Mouse (Mus musculus): ENCODE measurements around the gene Neu3. TPM values are rescaled to one million over a fixed set of nuclear protein-coding genes. Genes with fewer than 3 reads are reported as not detected.

The Neu3 gene
- polyA plus RNA-seq, 1 experiment from 2014 or later: 3.9 TPM

- Histone ChIP-seq H3K27ac (replicated peaks) (no peak overlapping the region), H3K4me1 (peaks cover 9% of the 10 kb centered on the region), H3K36me3 (no peaks in the 10 kb centered on the region), H3K27me3 (replicated peaks) (peaks cover 15% of the 10 kb centered on the region; the same call in 1 of the 2 replicates), H3K9me3 (no peaks in the 10 kb centered on the region), H3K9ac (no peak overlapping the region), H3K4me2 (no peak overlapping the region), H3K4me3 (no peak overlapping the region)
- 84% methylated on average over 10 of the region's 10 CpGs for WGBS
- no peak for ATAC-seq (ENCODE audit: extremely low read depth, insufficient number of reproducible peaks, low FRiP score, low TSS enrichment)
Measured at GRCm38 (mm10) chr7:99790816-99791215, 37.4 kb downstream of the Neu3 start.

GRCm38 (mm10) chr7:99788563-99788962, 39.7 kb downstream of the Neu3 start:
- no peaks in the 10 kb centered on the region for H3K4me1 ChIP-seq
- H3K27me3 ChIP-seq (replicated peaks): no peaks in the 10 kb centered on the region
- no peaks in the 10 kb centered on the region for H3K9me3 ChIP-seq
- WGBS: 41% methylated on average over 5 of the region's 5 CpGs
- H3K36me3 ChIP-seq: no peaks in the 10 kb centered on the region
- ATAC-seq (ENCODE audit: extremely low read depth, insufficient number of reproducible peaks, low FRiP score, low TSS enrichment): no peak
- no peak overlapping the region for H3K27ac ChIP-seq (replicated peaks)
- H3K4me3 ChIP-seq: no peak overlapping the region
- no peak overlapping the region for H3K9ac ChIP-seq
- H3K4me2 ChIP-seq: no peak overlapping the region

GRCm38 (mm10) chr7:99787935-99788334, 40.3 kb downstream of the Neu3 start:
- no peak overlapping the region for H3K9ac ChIP-seq
- ATAC-seq (ENCODE audit: extremely low read depth, insufficient number of reproducible peaks, low FRiP score, low TSS enrichment): no peak
- H3K27ac ChIP-seq (replicated peaks): no peak overlapping the region
- H3K4me3 ChIP-seq: no peak overlapping the region
- no peaks in the 10 kb centered on the region for H3K27me3 ChIP-seq (replicated peaks)
- no peaks in the 10 kb centered on the region for H3K36me3 ChIP-seq
- H3K4me2 ChIP-seq: no peak overlapping the region
- H3K9me3 ChIP-seq: no peaks in the 10 kb centered on the region
- WGBS: 44% methylated on average over 2 of the region's 2 CpGs
- H3K4me1 ChIP-seq: no peaks in the 10 kb centered on the region

GRCm38 (mm10) chr7:99786774-99787173, 41.4 kb downstream of the Neu3 start:
- Histone ChIP-seq H3K9ac (no peak overlapping the region), H3K4me2 (no peak overlapping the region), H3K9me3 (no peaks in the 10 kb centered on the region), H3K27me3 (replicated peaks) (no peaks in the 10 kb centered on the region), H3K27ac (replicated peaks) (no peak overlapping the region), H3K36me3 (no peaks in the 10 kb centered on the region), H3K4me3 (no peak overlapping the region), H3K4me1 (no peaks in the 10 kb centered on the region)
- WGBS: 79% methylated on average over 3 of the region's 3 CpGs
- no peak for ATAC-seq (ENCODE audit: extremely low read depth, insufficient number of reproducible peaks, low FRiP score, low TSS enrichment)

- Histone ChIP-seq H3K36me3 (no peaks in the 10 kb centered on the region), H3K9me3 (no peaks in the 10 kb centered on the region), H3K4me2 (no peak overlapping the region), H3K27ac (replicated peaks) (no peak overlapping the region), H3K4me3 (no peak overlapping the region), H3K9ac (no peak overlapping the region), H3K4me1 (no peaks in the 10 kb centered on the region), H3K27me3 (replicated peaks) (no peaks in the 10 kb centered on the region)
- no peak for ATAC-seq (ENCODE audit: extremely low read depth, insufficient number of reproducible peaks, low FRiP score, low TSS enrichment)
- 77% methylated on average over 3 of the region's 3 CpGs for WGBS
Measured at GRCm38 (mm10) chr7:99785553-99785952, 42.7 kb downstream of the Neu3 start.

- no peaks in the 10 kb centered on the region for H3K36me3 ChIP-seq
- 80% methylated on average over 7 of the region's 7 CpGs for WGBS
- H3K4me2 ChIP-seq: no peak overlapping the region
- H3K27ac ChIP-seq (replicated peaks): no peak overlapping the region
- ATAC-seq (ENCODE audit: extremely low read depth, insufficient number of reproducible peaks, low FRiP score, low TSS enrichment): no peak
- H3K4me3 ChIP-seq: no peak overlapping the region
- no peaks in the 10 kb centered on the region for H3K9me3 ChIP-seq
- no peaks in the 10 kb centered on the region; the same call in 1 of the 2 replicates for H3K27me3 ChIP-seq (replicated peaks)
- no peak overlapping the region for H3K9ac ChIP-seq
- no peaks in the 10 kb centered on the region for H3K4me1 ChIP-seq
Measured at GRCm38 (mm10) chr7:99783421-99783820, 44.8 kb downstream of the Neu3 start.

- no peak for ATAC-seq (ENCODE audit: extremely low read depth, insufficient number of reproducible peaks, low FRiP score, low TSS enrichment)
- Histone ChIP-seq H3K4me2 (no peak overlapping the region), H3K4me3 (no peak overlapping the region), H3K9ac (no peak overlapping the region), H3K9me3 (no peaks in the 10 kb centered on the region), H3K27ac (replicated peaks) (no peak overlapping the region), H3K27me3 (replicated peaks) (no peaks in the 10 kb centered on the region; the same call in 1 of the 2 replicates), H3K36me3 (no peaks in the 10 kb centered on the region), H3K4me1 (no peaks in the 10 kb centered on the region)
- 81% methylated on average over 2 of the region's 2 CpGs for WGBS
Measured at GRCm38 (mm10) chr7:99781916-99782315, 46.3 kb downstream of the Neu3 start.

- ATAC-seq (ENCODE audit: extremely low read depth, insufficient number of reproducible peaks, low FRiP score, low TSS enrichment): no peak
- Histone ChIP-seq H3K9ac (no peak overlapping the region), H3K27me3 (replicated peaks) (no peaks in the 10 kb centered on the region; the same call in 1 of the 2 replicates), H3K4me1 (no peaks in the 10 kb centered on the region), H3K9me3 (no peaks in the 10 kb centered on the region), H3K27ac (replicated peaks) (no peak overlapping the region), H3K36me3 (no peaks in the 10 kb centered on the region), H3K4me2 (no peak overlapping the region), H3K4me3 (no peak overlapping the region)
- WGBS: 61% methylated on average over 5 of the region's 5 CpGs
Measured at GRCm38 (mm10) chr7:99781385-99781784, 46.8 kb downstream of the Neu3 start.

GRCm38 (mm10) chr7:99763207-99763606, 65.0 kb downstream of the Neu3 start, which contains the start of gene Olfr521:
Gene Olfr521 (plus strand): TSS chr7:99763507.
- 84% methylated on average over 2 of the region's 2 CpGs for WGBS
- Histone ChIP-seq H3K9ac (no peak within 1 kb of the TSS), H3K27ac (replicated peaks) (no peak within 1 kb of the TSS), H3K27me3 (replicated peaks) (no peaks in the 10 kb centered on the region), H3K4me3 (no peak within 1 kb of the TSS), H3K36me3 (no peaks in the 10 kb centered on the region), H3K4me2 (no peak within 1 kb of the TSS), H3K9me3 (peaks cover 25% of the 10 kb centered on the region), H3K4me1 (no peaks in the 10 kb centered on the region)
- no peak for ATAC-seq (ENCODE audit: extremely low read depth, insufficient number of reproducible peaks, low FRiP score, low TSS enrichment)

Other genes with a start within 250 kb of the Neu3 start
- gene Tpbgl, start 201.3 kb downstream of the Neu3 start, polyA plus RNA-seq (2015; fragmentation: Nextera tagmentation; extraction: Ambion mirVana): 0.78 and 1.7 TPM in 2 replicates
- gene Slco2b1, start 117.1 kb downstream of the Neu3 start, polyA plus RNA-seq (2015; fragmentation: Nextera tagmentation; extraction: Ambion mirVana): 1.6 TPM in 2 replicates
- gene Olfr520, start 98.1 kb downstream of the Neu3 start, polyA plus RNA-seq (2015; fragmentation: Nextera tagmentation; extraction: Ambion mirVana): not detected in 2 replicates
- not detected in 2 replicates for gene Olfr521, start 64.9 kb downstream of the Neu3 start, polyA plus RNA-seq (2015; fragmentation: Nextera tagmentation; extraction: Ambion mirVana)
- gene Xrra1, start 30.7 kb upstream of the Neu3 start, polyA plus RNA-seq (2015; fragmentation: Nextera tagmentation; extraction: Ambion mirVana): 0.15 and 0.18 TPM in 2 replicates
- gene Spcs2, start 35.0 kb upstream of the Neu3 start, polyA plus RNA-seq (2015; fragmentation: Nextera tagmentation; extraction: Ambion mirVana): 187 and 211 TPM in 2 replicates
- 2.7 and 2.8 TPM in 2 replicates for gene Rnf169, start 152.0 kb upstream of the Neu3 start, polyA plus RNA-seq (2015; fragmentation: Nextera tagmentation; extraction: Ambion mirVana)
- 0.48 and 0.49 TPM in 2 replicates for gene Chrdl2, start 177.8 kb upstream of the Neu3 start, polyA plus RNA-seq (2015; fragmentation: Nextera tagmentation; extraction: Ambion mirVana)

Data from heart, embryonic 13.5 days (tissue).